Mouse (Mus musculus) heart, adult 2 months (tissue): ENCODE measurements around the gene Arhgef17.

Source experiments
- CTCF ChIP-seq: fragments of 200-600 bp; IDR thresholded peaks from 2 replicates; pipeline ENCODE4 v1.8.1; 2022; ENCODE audit warnings: antibody characterized with exemption, mild to moderate bottlenecking, moderate library complexity
- EP300 ChIP-seq: fragments of 200-500 bp; IDR thresholded peaks from 2 replicates; pipeline ENCODE4 v1.6.1; 2011; ENCODE audit warnings: low read depth, low read length, control low read depth; ENCODE audit not compliant: insufficient read depth

GRCm38 (mm10) chr7:100893249-100894056 is 38.5 kb downstream of the Arhgef17 start:
- TF ChIP-seq EP300: no peak
- TF ChIP-seq CTCF: no peak
